Mouse (Mus musculus): ENCODE measurements at regions not wholly inside any gene's neighbourhood (a gene's known extent, or its start where the extent isn't known, plus 50 kb on each side); places are given as distances from the start of the nearest gene placed in this dataset.
A peak's percentile ranks its signal among the peaks of the same experiment; 100 is the strongest.

DNA sequence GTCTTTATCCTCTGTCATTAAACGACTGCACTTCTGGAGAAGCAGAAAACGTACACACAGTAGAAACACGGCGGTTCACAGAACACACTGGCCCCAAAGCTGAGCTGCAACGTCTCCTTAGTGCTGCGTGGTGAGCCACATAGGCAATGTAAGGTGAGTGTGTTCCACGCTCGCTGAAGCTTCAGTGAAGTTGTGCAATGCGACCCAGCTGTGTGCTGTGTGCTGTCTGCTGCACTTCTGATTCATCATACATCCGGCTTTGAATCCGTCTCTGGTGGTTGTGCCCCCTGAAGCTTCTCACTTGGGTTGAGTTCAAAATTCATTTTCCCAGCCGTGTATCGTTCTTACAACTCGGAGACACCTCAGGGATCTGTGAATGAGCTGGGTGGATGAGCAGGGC is 250.6 kb downstream of the Uaca start:
- no peak overlapping the region for H3K4me3 ChIP-seq (ENCODE audit: low read depth, low read length)
- H3K4me2 ChIP-seq (ENCODE audit: low read depth, severe bottlenecking), result no peak overlapping the region
- H3K9ac ChIP-seq (ENCODE audit: low read length), result no peak overlapping the region
- DNase-seq (ENCODE audit: low spot score) (no peak), ATAC-seq (ENCODE audit: insufficient number of reproducible peaks, low FRiP score, low TSS enrichment, low read depth) (no peak)
- no peaks in the 10 kb centered on the region for H3K36me3 ChIP-seq (ENCODE audit: control insufficient read depth, insufficient read depth, low read length)
- H3K27me3 ChIP-seq (ENCODE audit: control insufficient read depth, insufficient read depth, low read length), result no peaks in the 10 kb centered on the region
- peaks cover 4% of the 10 kb centered on the region; the same call in 1 of the 2 replicates for H3K4me1 ChIP-seq (ENCODE audit: control insufficient read depth, insufficient read depth, low read length)
- H3K27ac ChIP-seq (replicated peaks; ENCODE audit: low read depth, low read length), result no peak overlapping the region
- no peaks in the 10 kb centered on the region for H3K9me3 ChIP-seq (ENCODE audit: control insufficient read depth, low read length)
- 90% methylated on average over 14 of the region's 14 CpGs for WGBS

DNA sequence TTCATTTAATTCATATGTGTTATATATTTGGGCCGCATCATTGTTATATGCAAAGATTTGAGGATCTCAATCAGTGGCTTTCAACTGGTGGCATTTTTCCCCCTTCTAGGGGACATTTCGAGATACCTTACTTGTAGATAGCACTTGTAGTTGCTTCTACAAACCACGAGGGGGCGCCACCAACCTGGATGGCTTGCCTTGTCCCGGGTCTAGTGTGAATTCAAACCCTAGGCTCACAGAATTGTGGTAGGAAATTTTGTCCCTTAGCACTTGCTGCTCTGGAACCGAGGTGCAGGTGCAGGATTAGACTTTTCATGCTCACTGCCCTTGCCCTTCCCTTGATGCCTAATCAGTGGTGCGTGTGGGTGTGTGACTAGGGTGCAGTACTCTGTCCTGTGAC is 252.2 kb downstream of the Uaca start:
- 26% methylated on average over 7 of the region's 7 CpGs for WGBS
- no peak overlapping the region for H3K27ac ChIP-seq (replicated peaks; ENCODE audit: low read depth, low read length)
- no peak for ATAC-seq (ENCODE audit: insufficient number of reproducible peaks, low FRiP score, low TSS enrichment, low read depth)
- no peak overlapping the region for H3K4me3 ChIP-seq (ENCODE audit: low read depth, low read length)
- no peaks in the 10 kb centered on the region for H3K27me3 ChIP-seq (ENCODE audit: control insufficient read depth, insufficient read depth, low read length)
- peaks cover 4% of the 10 kb centered on the region; the same call in 1 of the 2 replicates for H3K4me1 ChIP-seq (ENCODE audit: control insufficient read depth, insufficient read depth, low read length)
- no peaks in the 10 kb centered on the region for H3K36me3 ChIP-seq (ENCODE audit: control insufficient read depth, insufficient read depth, low read length)
- peak; percentile 90 for DNase-seq (ENCODE audit: low spot score)
- H3K4me2 ChIP-seq (ENCODE audit: low read depth, severe bottlenecking), result no peak overlapping the region
- H3K9ac ChIP-seq (ENCODE audit: low read length), result no peak overlapping the region
- no peaks in the 10 kb centered on the region for H3K9me3 ChIP-seq (ENCODE audit: control insufficient read depth, low read length)

DNA sequence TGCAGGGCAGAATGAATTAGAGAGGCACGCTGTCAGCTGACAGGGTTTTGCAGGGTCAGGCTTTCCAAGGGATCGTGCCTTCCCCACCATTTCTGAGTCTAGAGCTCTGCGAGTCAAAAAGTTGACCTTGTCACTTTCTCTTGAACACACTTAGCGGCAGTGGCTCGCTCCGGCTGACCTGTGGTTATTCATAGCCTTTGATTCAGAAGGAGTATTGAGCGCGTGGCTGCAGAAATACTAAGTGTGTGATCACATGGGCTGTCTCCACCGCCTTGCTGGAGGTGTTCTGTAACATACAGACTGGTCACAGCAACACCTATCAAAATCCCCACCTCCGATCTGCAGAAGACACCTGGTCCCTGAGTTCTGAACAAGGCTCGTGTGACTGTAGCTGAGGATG is 252.9 kb downstream of the Uaca start:
- Histone ChIP-seq H3K4me3 (ENCODE audit: low read depth, low read length) (no peak overlapping the region), H3K9ac (ENCODE audit: low read length) (no peak overlapping the region), H3K27ac (replicated peaks; ENCODE audit: low read depth, low read length) (no peak overlapping the region), H3K9me3 (ENCODE audit: control insufficient read depth, low read length) (no peaks in the 10 kb centered on the region), H3K27me3 (ENCODE audit: control insufficient read depth, insufficient read depth, low read length) (no peaks in the 10 kb centered on the region), H3K4me2 (ENCODE audit: low read depth, severe bottlenecking) (no peak overlapping the region; the same call in 1 of the 2 replicates), H3K36me3 (ENCODE audit: control insufficient read depth, insufficient read depth, low read length) (no peaks in the 10 kb centered on the region), H3K4me1 (ENCODE audit: control insufficient read depth, insufficient read depth, low read length) (peaks cover under 1% of the 10 kb centered on the region; the same call in 1 of the 2 replicates)
- 78% methylated on average over 11 of the region's 11 CpGs for WGBS
- DNase-seq (ENCODE audit: low spot score), result no peak
- ATAC-seq (ENCODE audit: insufficient number of reproducible peaks, low FRiP score, low TSS enrichment, low read depth), result no peak

DNA sequence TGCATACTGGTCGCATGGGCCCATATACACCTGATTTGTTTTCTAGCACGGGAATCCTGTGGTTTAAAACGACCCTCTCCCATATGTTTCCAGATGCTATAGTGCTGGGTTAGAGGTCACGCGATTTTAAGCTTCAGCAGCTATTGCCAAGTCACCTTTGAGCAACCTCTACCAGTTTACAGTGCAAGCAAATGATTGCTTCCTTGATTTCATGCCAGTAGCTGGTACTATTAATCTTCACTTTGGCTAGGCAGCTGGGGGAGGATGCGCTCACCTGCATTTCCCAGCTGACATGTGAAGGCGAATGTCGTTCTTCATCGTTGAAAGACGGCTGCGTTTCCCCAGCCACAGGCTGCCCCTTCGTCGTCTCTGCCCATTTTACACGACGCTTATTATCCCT is 254.2 kb downstream of the Uaca start:
- Histone ChIP-seq H3K4me2 (ENCODE audit: low read depth, severe bottlenecking) (no peak overlapping the region), H3K27ac (replicated peaks; ENCODE audit: low read depth, low read length) (no peak overlapping the region), H3K9me3 (ENCODE audit: control insufficient read depth, low read length) (no peaks in the 10 kb centered on the region), H3K27me3 (ENCODE audit: control insufficient read depth, insufficient read depth, low read length) (no peaks in the 10 kb centered on the region), H3K36me3 (ENCODE audit: control insufficient read depth, insufficient read depth, low read length) (no peaks in the 10 kb centered on the region), H3K4me1 (ENCODE audit: control insufficient read depth, insufficient read depth, low read length) (no peaks in the 10 kb centered on the region), H3K9ac (ENCODE audit: low read length) (no peak overlapping the region), H3K4me3 (ENCODE audit: low read depth, low read length) (no peak overlapping the region)
- WGBS, result 79% methylated on average over 15 of the region's 15 CpGs
- DNase-seq (ENCODE audit: low spot score) (no peak), ATAC-seq (ENCODE audit: insufficient number of reproducible peaks, low FRiP score, low TSS enrichment, low read depth) (no peak)

DNA sequence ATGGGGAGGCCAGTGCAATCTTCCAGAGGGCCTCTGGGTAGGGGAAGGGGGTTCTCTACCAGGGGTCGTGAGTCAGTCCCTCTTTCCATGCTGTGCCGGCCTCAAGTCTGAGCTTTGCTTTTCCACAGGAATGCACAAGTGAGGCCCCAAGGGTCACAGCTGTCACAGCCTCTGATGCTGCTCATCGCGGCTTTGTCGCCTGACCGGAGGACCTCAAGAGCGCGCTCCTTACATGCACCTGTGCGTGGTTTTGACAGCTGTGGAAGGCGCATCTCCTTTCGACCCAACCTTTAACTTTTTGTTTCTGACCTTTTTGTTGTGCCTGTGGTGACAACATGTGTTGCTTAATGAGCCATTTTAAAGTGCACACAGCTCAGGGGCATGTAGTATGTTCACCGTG is 258.3 kb downstream of the Uaca start:
- 89% methylated on average over 12 of the region's 12 CpGs for WGBS
- Histone ChIP-seq H3K4me2 (ENCODE audit: low read depth, severe bottlenecking) (no peak overlapping the region), H3K4me1 (ENCODE audit: control insufficient read depth, insufficient read depth, low read length) (peaks cover 11% of the 10 kb centered on the region), H3K4me3 (ENCODE audit: low read depth, low read length) (no peak overlapping the region), H3K9me3 (ENCODE audit: control insufficient read depth, low read length) (no peaks in the 10 kb centered on the region), H3K27ac (replicated peaks; ENCODE audit: low read depth, low read length) (no peak overlapping the region), H3K9ac (ENCODE audit: low read length) (no peak overlapping the region), H3K36me3 (ENCODE audit: control insufficient read depth, insufficient read depth, low read length) (no peaks in the 10 kb centered on the region), H3K27me3 (ENCODE audit: control insufficient read depth, insufficient read depth, low read length) (0 out of 2 replicates have a peak, but pooled peaks cover 2% of the 10 kb centered on the region)
- ATAC-seq (ENCODE audit: insufficient number of reproducible peaks, low FRiP score, low TSS enrichment, low read depth) (no peak), DNase-seq (ENCODE audit: low spot score) (no peak)

DNA sequence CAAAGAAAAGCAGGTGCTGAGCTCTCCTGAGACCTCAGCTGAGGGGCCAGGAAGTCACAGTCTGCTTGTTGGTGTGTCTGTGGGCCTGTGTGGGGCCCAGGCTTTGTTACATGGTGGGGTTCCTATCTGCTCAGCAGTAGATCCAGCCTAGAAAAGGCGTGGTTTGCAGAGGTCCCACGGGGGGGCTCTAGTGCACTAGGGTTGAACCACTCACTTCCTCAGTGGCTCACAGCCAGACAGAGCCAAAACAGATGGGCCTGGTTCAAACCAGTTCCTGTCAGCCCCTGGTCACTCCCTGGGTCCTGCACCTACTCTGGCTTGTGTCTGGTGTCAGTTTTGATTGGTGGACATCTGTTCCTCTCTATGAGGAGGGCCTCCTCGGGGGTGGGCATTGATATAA is 260.1 kb downstream of the Uaca start:
- peak; percentile 63 for DNase-seq (ENCODE audit: low spot score)

DNA sequence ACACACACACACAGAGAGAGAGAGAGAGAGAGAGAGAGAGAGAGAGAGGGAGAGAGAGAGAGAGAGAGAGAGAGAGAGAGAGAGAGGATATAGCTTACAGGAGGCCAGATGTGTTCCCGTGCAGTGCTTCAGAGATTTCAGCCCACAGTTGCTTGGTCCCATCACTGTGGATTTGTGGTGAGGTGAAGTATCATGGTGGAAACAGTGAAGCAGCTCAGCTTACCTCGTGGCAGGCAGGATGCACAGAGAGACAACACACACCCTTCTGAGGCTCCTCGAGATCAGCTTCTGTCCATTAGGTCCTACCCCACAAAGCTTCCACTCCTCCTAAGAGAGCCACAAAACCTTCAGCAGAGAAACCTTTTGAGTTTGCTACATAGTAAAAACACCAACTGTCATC is 261.1 kb downstream of the Uaca start:
- 77% methylated on average over 3 of the region's 3 CpGs for WGBS
- no peak overlapping the region for H3K4me2 ChIP-seq (ENCODE audit: low read depth, severe bottlenecking)
- 0 out of 2 replicates have a peak, but pooled peaks cover 4% of the 10 kb centered on the region for H3K27me3 ChIP-seq (ENCODE audit: control insufficient read depth, insufficient read depth, low read length)
- peaks cover 11% of the 10 kb centered on the region for H3K4me1 ChIP-seq (ENCODE audit: control insufficient read depth, insufficient read depth, low read length)
- ATAC-seq (ENCODE audit: insufficient number of reproducible peaks, low FRiP score, low TSS enrichment, low read depth) (no peak), DNase-seq (ENCODE audit: low spot score) (no peak)
- no peak overlapping the region for H3K4me3 ChIP-seq (ENCODE audit: low read depth, low read length)
- H3K27ac ChIP-seq (replicated peaks; ENCODE audit: low read depth, low read length), result no peak overlapping the region
- no peak overlapping the region for H3K9ac ChIP-seq (ENCODE audit: low read length)
- no peaks in the 10 kb centered on the region for H3K36me3 ChIP-seq (ENCODE audit: control insufficient read depth, insufficient read depth, low read length)
- H3K9me3 ChIP-seq (ENCODE audit: control insufficient read depth, low read length), result 0 out of 2 replicates have a peak, but pooled peaks cover 2% of the 10 kb centered on the region

More for the DNA sequence above, 260.1 kb downstream of the Uaca start:
- H3K4me2 ChIP-seq (ENCODE audit: low read depth, severe bottlenecking), result no peak overlapping the region
- no peak overlapping the region for H3K27ac ChIP-seq (replicated peaks; ENCODE audit: low read depth, low read length)
- ATAC-seq (ENCODE audit: insufficient number of reproducible peaks, low FRiP score, low TSS enrichment, low read depth), result peak; percentile 71; the same call in 1 of the 2 replicates
- peaks cover 11% of the 10 kb centered on the region for H3K4me1 ChIP-seq (ENCODE audit: control insufficient read depth, insufficient read depth, low read length)
- no peak overlapping the region for H3K4me3 ChIP-seq (ENCODE audit: low read depth, low read length)
- no peaks in the 10 kb centered on the region for H3K9me3 ChIP-seq (ENCODE audit: control insufficient read depth, low read length)
- 5% methylated on average over 3 of the region's 3 CpGs for WGBS
- H3K36me3 ChIP-seq (ENCODE audit: control insufficient read depth, insufficient read depth, low read length), result no peaks in the 10 kb centered on the region
- no peak overlapping the region for H3K9ac ChIP-seq (ENCODE audit: low read length)
- H3K27me3 ChIP-seq (ENCODE audit: control insufficient read depth, insufficient read depth, low read length), result 0 out of 2 replicates have a peak, but pooled peaks cover 4% of the 10 kb centered on the region

DNA sequence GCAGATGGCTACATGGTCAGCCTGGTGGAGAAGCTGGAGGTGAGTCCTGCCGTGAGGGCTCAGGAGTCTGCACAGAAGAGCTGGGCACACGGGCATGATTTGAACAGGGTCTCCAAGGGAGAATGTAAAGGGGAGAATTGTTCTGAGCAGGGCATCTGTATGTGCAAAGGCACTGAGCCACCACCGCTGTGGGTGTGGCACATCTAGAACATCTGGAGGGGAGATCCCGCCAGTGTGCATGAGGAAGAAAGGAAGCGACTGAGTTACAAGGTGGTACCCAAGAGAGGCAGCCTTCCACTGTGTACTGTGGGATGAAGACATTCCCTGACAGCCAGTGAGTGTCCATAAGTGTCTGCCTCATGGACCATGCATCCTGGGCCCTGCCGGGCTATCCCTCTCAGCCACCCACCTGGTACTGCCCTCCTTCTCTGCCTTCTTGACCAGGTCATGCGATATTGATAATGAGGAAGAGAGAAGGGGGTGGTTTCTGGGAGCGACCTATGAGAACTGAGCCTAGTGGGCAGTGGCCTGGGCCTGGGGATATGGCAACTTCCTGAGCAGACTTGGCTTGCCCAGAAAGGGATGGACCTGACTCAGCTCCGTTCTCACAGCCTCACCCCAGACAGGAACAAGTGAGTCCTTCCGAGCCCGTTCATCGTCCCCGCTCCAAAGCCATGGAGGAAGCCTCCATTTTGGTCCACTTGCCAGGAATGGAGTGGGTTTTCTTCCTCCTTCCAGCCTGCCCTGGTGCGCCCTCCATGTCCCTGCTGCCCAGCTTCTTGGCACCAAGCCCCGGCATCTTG is 261.8 kb downstream of the Uaca start:
- Histone ChIP-seq H3K36me3 (ENCODE audit: control insufficient read depth, insufficient read depth, low read length) (no peaks in the 10 kb centered on the region), H3K4me3 (ENCODE audit: low read depth, low read length) (no peak overlapping the region), H3K4me1 (ENCODE audit: control insufficient read depth, insufficient read depth, low read length) (peaks cover 11% of the 10 kb centered on the region), H3K27ac (replicated peaks; ENCODE audit: low read depth, low read length) (no peak overlapping the region), H3K4me2 (ENCODE audit: low read depth, severe bottlenecking) (no peak overlapping the region), H3K9ac (ENCODE audit: low read length) (no peak overlapping the region), H3K9me3 (ENCODE audit: control insufficient read depth, low read length) (0 out of 2 replicates have a peak, but pooled peaks cover 2% of the 10 kb centered on the region), H3K27me3 (ENCODE audit: control insufficient read depth, insufficient read depth, low read length) (0 out of 2 replicates have a peak, but pooled peaks cover 4% of the 10 kb centered on the region)
- 88% methylated on average over 15 of the region's 15 CpGs for WGBS
- ATAC-seq (ENCODE audit: insufficient number of reproducible peaks, low FRiP score, low TSS enrichment, low read depth) (no peak), DNase-seq (ENCODE audit: low spot score) (no peak)
